Mouse (Mus musculus) embryo, embryonic 11.5 days (tissue): Measurements from ENCODE around the gene Myb.
"Not testable (repeated sequence)": the region's sequence is repeated elsewhere in the genome, so short reads cannot be mapped to it uniquely, and the experiment has no call there.

Experiments
- DNase-seq: peaks from one replicate; pipeline ENCODE4 v3.0.0-alpha.2; 2012; ENCODE audit warnings: low read depth, low spot score

Myb gene

GRCm38 (mm10) chr10:21168466-21168865 is 7.7 kb upstream of the Myb start:
- no peak for DNase-seq

GRCm38 (mm10) chr10:21167842-21168241 is 7.1 kb upstream of the Myb start:
- DNase-seq, result no peak

- no peak for DNase-seq
Measured at GRCm38 (mm10) chr10:21167165-21167564, 6.4 kb upstream of the Myb start.

- DNase-seq, result no peak
Measured at GRCm38 (mm10) chr10:21165411-21165810, 4.6 kb upstream of the Myb start.

- DNase-seq, result no peak
Measured at GRCm38 (mm10) chr10:21162124-21162523, 1.3 kb upstream of the Myb start.

- no peak for DNase-seq
Measured at GRCm38 (mm10) chr10:21161359-21162094, 743 bp upstream of the Myb start.

- no peak for DNase-seq
Measured at GRCm38 (mm10) chr10:21159697-21160394, 938 bp downstream of the Myb start.

GRCm38 (mm10) chr10:21158918-21159443 is 1.8 kb downstream of the Myb start:
- no peak for DNase-seq

- DNase-seq, result no peak
Measured at GRCm38 (mm10) chr10:21158111-21158917, 2.5 kb downstream of the Myb start.

- DNase-seq, result no peak
Measured at GRCm38 (mm10) chr10:21156953-21157499, 3.8 kb downstream of the Myb start.

GRCm38 (mm10) chr10:21156416-21156815 is 4.4 kb downstream of the Myb start:
- DNase-seq, result no peak

- DNase-seq, result no peak
Measured at GRCm38 (mm10) chr10:21154927-21155326, 5.9 kb downstream of the Myb start.

- no peak for DNase-seq
Measured at GRCm38 (mm10) chr10:21153433-21153832, 7.4 kb downstream of the Myb start.

- DNase-seq, result no peak
Measured at GRCm38 (mm10) chr10:21152812-21153211, 8.0 kb downstream of the Myb start.

- no peak for DNase-seq
Measured at GRCm38 (mm10) chr10:21151320-21151719, 9.5 kb downstream of the Myb start.

GRCm38 (mm10) chr10:21149945-21150344 is 10.8 kb downstream of the Myb start:
- DNase-seq, result not testable (repeated sequence)

- no peak for DNase-seq
Measured at GRCm38 (mm10) chr10:21146719-21147118, 14.1 kb downstream of the Myb start.

- DNase-seq, result no peak
Measured at GRCm38 (mm10) chr10:21146263-21146662, 14.5 kb downstream of the Myb start.

- peak; percentile 68 for DNase-seq
Measured at GRCm38 (mm10) chr10:21144627-21145504, 15.9 kb downstream of the Myb start.

GRCm38 (mm10) chr10:21135297-21135696 is 25.5 kb downstream of the Myb start:
- no peak for DNase-seq
